Comparison of ENCODE assay signal across 20 mouse cellular contexts in genomic region chr6:118188599-118188998, GRCm38 (mm10). TPM values are rescaled to one million over a fixed set of nuclear protein-coding genes. Genes with fewer than 3 reads are reported as not detected.
DNase-seq lines count a peak whose midpoint lies in the region; ATAC-seq lines count a peak whose summit lies in the region.
"Had no signal": no experiment of that assay in that cellular context is flagged by ENCODE, and none has a peak within 500 bp of the region (broad histone marks: within the 10 kb centered on the region; RNA-seq: fewer than 3 reads in every experiment).

No protein-coding gene starts in this region.

- DNase-seq in liver = peak; percentile 15
- no peak for DNase-seq in liver, embryonic 11.5 days (ENCODE audit: low spot score)
- DNase-seq in testis, postnatal 14 days (ENCODE audit: low spot score) = no peak
- DNase-seq: adrenal gland, adult 8-10 months; adrenal gland, postnatal 36 days; cerebellum, adult 2 months; cerebellum, postnatal 10 days; forebrain, postnatal 0 days; gastrocnemius, postnatal 14 days; heart, adult 11 months had no signal

- no peaks in the 10 kb centered on the region for H3K4me1 ChIP-seq in liver, embryonic 11.5 days (replicated peaks; ENCODE audit: control insufficient read depth, insufficient read depth, low read length)
- H3K4me1 ChIP-seq in intestine, embryonic 15.5 days (replicated peaks) = peaks cover 5% of the 10 kb centered on the region; the same call in 1 of the 2 replicates
- peaks cover 6% of the 10 kb centered on the region; the same call in 1 of the 2 replicates for H3K4me1 ChIP-seq in liver, embryonic 12.5 days
- H3K4me1 ChIP-seq in stomach, embryonic 14.5 days (ENCODE audit: control insufficient read depth, insufficient read depth, low read length) = no peaks in the 10 kb centered on the region
- peaks cover 13% of the 10 kb centered on the region; the same call in 1 of the 2 replicates for H3K4me1 ChIP-seq in kidney, embryonic 15.5 days
- H3K4me1 ChIP-seq: forebrain, embryonic 13.5 days had no signal

- no peak overlapping the region for H3K4me2 ChIP-seq in liver, embryonic 11.5 days
- H3K4me2 ChIP-seq in intestine, embryonic 15.5 days (replicated peaks) = no peak overlapping the region; the same call in 1 of the 2 replicates
- H3K4me2 ChIP-seq in liver, embryonic 12.5 days = no peak overlapping the region
- H3K4me2 ChIP-seq in stomach, embryonic 14.5 days (replicated peaks; ENCODE audit: low read depth, low read length) = no peak overlapping the region
- no peak overlapping the region for H3K4me2 ChIP-seq in kidney, embryonic 15.5 days
- H3K4me2 ChIP-seq: forebrain, embryonic 13.5 days; hindbrain, embryonic 13.5 days had no signal

- H3K4me3 ChIP-seq in liver, embryonic 11.5 days (ENCODE audit: low read depth, low read length) = no peak overlapping the region
- H3K4me3 ChIP-seq in intestine, embryonic 15.5 days (replicated peaks) = no peak overlapping the region
- H3K4me3 ChIP-seq in liver, embryonic 12.5 days = no peak overlapping the region
- no peak overlapping the region for H3K4me3 ChIP-seq in stomach, embryonic 14.5 days (ENCODE audit: low read depth, low read length)
- H3K4me3 ChIP-seq in kidney, embryonic 15.5 days (replicated peaks) = no peak overlapping the region
- H3K4me3 ChIP-seq: embryonic facial prominence, embryonic 10.5 days; forebrain, embryonic 13.5 days; heart, embryonic 10.5 days; hindbrain, embryonic 13.5 days had no signal

- H3K36me3 ChIP-seq in liver, embryonic 11.5 days (ENCODE audit: control insufficient read depth, insufficient read depth, low read length) = no peaks in the 10 kb centered on the region
- no peaks in the 10 kb centered on the region for H3K36me3 ChIP-seq in intestine, embryonic 15.5 days
- H3K36me3 ChIP-seq in liver, embryonic 12.5 days = no peaks in the 10 kb centered on the region
- H3K36me3 ChIP-seq in stomach, embryonic 14.5 days (ENCODE audit: control insufficient read depth, insufficient read depth, low read length) = no peaks in the 10 kb centered on the region
- H3K36me3 ChIP-seq in kidney, embryonic 15.5 days = no peaks in the 10 kb centered on the region
- H3K36me3 ChIP-seq: embryonic facial prominence, embryonic 10.5 days; heart, embryonic 10.5 days; hindbrain, embryonic 13.5 days had no signal

- H3K27me3 ChIP-seq in liver, embryonic 11.5 days (replicated peaks; ENCODE audit: control insufficient read depth, insufficient read depth, low read length) = peaks cover 3% of the 10 kb centered on the region
- H3K27me3 ChIP-seq in intestine, embryonic 15.5 days (replicated peaks) = no peaks in the 10 kb centered on the region; the same call in 1 of the 2 replicates
- H3K27me3 ChIP-seq in liver, embryonic 12.5 days (replicated peaks) = peaks cover 26% of the 10 kb centered on the region
- no peaks in the 10 kb centered on the region for H3K27me3 ChIP-seq in stomach, embryonic 14.5 days (ENCODE audit: control insufficient read depth, insufficient read depth, low read length)
- H3K27me3 ChIP-seq in kidney, embryonic 15.5 days = peaks cover 12% of the 10 kb centered on the region

- WGBS in liver, embryonic 11.5 days = 63% methylated on average over 9 of the region's 9 CpGs
- WGBS in intestine, embryonic 15.5 days = 59% methylated on average over 9 of the region's 9 CpGs
- 59% methylated on average over 9 of the region's 9 CpGs for WGBS in liver, embryonic 12.5 days (ENCODE audit: insufficient replicate concordance)
- WGBS in stomach, embryonic 14.5 days = 68% methylated on average over 9 of the region's 9 CpGs
- WGBS in kidney, embryonic 15.5 days = 72% methylated on average over 9 of the region's 9 CpGs

- ATAC-seq in liver, embryonic 11.5 days (replicated peaks; ENCODE audit: low FRiP score) = no peak
- ATAC-seq in intestine, embryonic 15.5 days = peak; percentile 92
- peak; percentile 46; the same call in 1 of the 2 replicates for ATAC-seq in liver, embryonic 12.5 days
- peak; percentile 70; the same call in 1 of the 2 replicates for ATAC-seq in stomach, embryonic 14.5 days (ENCODE audit: insufficient number of reproducible peaks, insufficient read depth, low FRiP score, low read depth)
- no peak for ATAC-seq in granulocyte monocyte progenitor cell, adult 5-6 weeks (replicated peaks; ENCODE audit: poor library complexity, severe bottlenecking)
- ATAC-seq in kidney, embryonic 15.5 days (replicated peaks; ENCODE audit: low FRiP score) = no peak; the same call in 1 of the 2 replicates
- ATAC-seq: forebrain, embryonic 13.5 days; forebrain, postnatal 0 days had no signal

- no peaks in the 10 kb centered on the region for H3K9me3 ChIP-seq in liver, embryonic 11.5 days (ENCODE audit: control insufficient read depth, low read length)
- no peaks in the 10 kb centered on the region for H3K9me3 ChIP-seq in intestine, embryonic 15.5 days
- H3K9me3 ChIP-seq in liver, embryonic 12.5 days (replicated peaks) = no peaks in the 10 kb centered on the region
- no peaks in the 10 kb centered on the region for H3K9me3 ChIP-seq in stomach, embryonic 14.5 days (ENCODE audit: control insufficient read depth, low read depth, low read length)
- H3K9me3 ChIP-seq in kidney, embryonic 15.5 days (replicated peaks) = no peaks in the 10 kb centered on the region
- H3K9me3 ChIP-seq: embryonic facial prominence, embryonic 10.5 days; forebrain, embryonic 13.5 days; heart, embryonic 10.5 days; hindbrain, embryonic 13.5 days had no signal

- H3K27ac ChIP-seq in liver, embryonic 11.5 days (ENCODE audit: low read depth, low read length) = no peak overlapping the region
- H3K27ac ChIP-seq in intestine, embryonic 15.5 days = peak overlapping the region; percentile 24; the same call in 1 of the 2 replicates
- H3K27ac ChIP-seq in liver, embryonic 12.5 days = no peak overlapping the region
- H3K27ac ChIP-seq in stomach, embryonic 14.5 days (ENCODE audit: low read length) = no peak overlapping the region
- H3K27ac ChIP-seq in kidney, embryonic 15.5 days = no peak overlapping the region
- H3K27ac ChIP-seq: embryonic facial prominence, embryonic 10.5 days; forebrain, embryonic 13.5 days; heart, embryonic 10.5 days; hindbrain, embryonic 13.5 days had no signal

- H3K9ac ChIP-seq in liver, embryonic 11.5 days (ENCODE audit: low read depth, low read length) = no peak overlapping the region
- H3K9ac ChIP-seq in intestine, embryonic 15.5 days = no peak overlapping the region
- H3K9ac ChIP-seq in liver, embryonic 12.5 days = no peak overlapping the region
- no peak overlapping the region for H3K9ac ChIP-seq in stomach, embryonic 14.5 days (replicated peaks; ENCODE audit: low read depth, low read length)
- H3K9ac ChIP-seq in kidney, embryonic 15.5 days = no peak overlapping the region
- H3K9ac ChIP-seq: forebrain, embryonic 13.5 days; forebrain, postnatal 0 days; hindbrain, embryonic 13.5 days had no signal

RNA-seq across cellular contexts. Expression of gene Ret, which starts 8.9 kb away (rescaled TPM):
- 0.91 and 0.95 TPM in 2 replicates for polyA plus RNA-seq in liver, embryonic 11.5 days (2014; fragmentation: Nextera tagmentation; extraction: Ambion mirVana)
- 14.7 and 16.7 TPM in 2 replicates for polyA plus RNA-seq in intestine, embryonic 15.5 days (2015; fragmentation: Nextera tagmentation; extraction: Ambion mirVana)
- polyA plus RNA-seq in liver, embryonic 12.5 days (2016; fragmentation: Nextera tagmentation; extraction: Ambion mirVana) = 0.45 TPM in 1 of 2 replicates, not detected in the other
- polyA plus RNA-seq in stomach, embryonic 14.5 days (2014; fragmentation: Nextera tagmentation; extraction: Ambion mirVana) = 15.0 and 16.0 TPM in 2 replicates
- total RNA-seq in granulocyte monocyte progenitor cell, adult 5-6 weeks (2014; fragmentation: Nextera tagmentation) = not detected in 2 replicates
- total RNA-seq in granulocyte monocyte progenitor cell, adult 5-6 weeks (2017) = not detected in 2 replicates
- 15.3 and 17.6 TPM in 2 replicates for polyA plus RNA-seq in kidney, embryonic 15.5 days (2015; fragmentation: Nextera tagmentation; extraction: Ambion mirVana)
- total RNA-seq: hematopoietic stem cell, adult 5-6 weeks had no signal

RNA-seq across cellular contexts. Expression of gene Csgalnact2, which starts 49.7 kb away (rescaled TPM):
- polyA plus RNA-seq in liver, embryonic 11.5 days (2014; fragmentation: Nextera tagmentation; extraction: Ambion mirVana) = 14.3 and 16.3 TPM in 2 replicates
- 10.4 and 12.1 TPM in 2 replicates for polyA plus RNA-seq in intestine, embryonic 15.5 days (2015; fragmentation: Nextera tagmentation; extraction: Ambion mirVana)
- polyA plus RNA-seq in liver, embryonic 12.5 days (2016; fragmentation: Nextera tagmentation; extraction: Ambion mirVana) = 9.4 and 9.6 TPM in 2 replicates
- 15.1 and 18.5 TPM in 2 replicates for polyA plus RNA-seq in stomach, embryonic 14.5 days (2014; fragmentation: Nextera tagmentation; extraction: Ambion mirVana)
- 117 and 137 TPM in 2 replicates for total RNA-seq in granulocyte monocyte progenitor cell, adult 5-6 weeks (2014; fragmentation: Nextera tagmentation)
- total RNA-seq in granulocyte monocyte progenitor cell, adult 5-6 weeks (2017) = 228 and 243 TPM in 2 replicates
- polyA plus RNA-seq in kidney, embryonic 15.5 days (2015; fragmentation: Nextera tagmentation; extraction: Ambion mirVana) = 16.2 and 16.3 TPM in 2 replicates

Comparison
In these comparisons a context has a peak if more than half of its experiments do, and no peak if none do; other contexts are left out.
1. ATAC-seq: peak in intestine, embryonic 15.5 days (single experiment), liver, embryonic 12.5 days (single experiment) and stomach, embryonic 14.5 days (single experiment); none in liver, embryonic 11.5 days (single experiment), granulocyte monocyte progenitor cell, adult 5-6 weeks (single experiment) and kidney, embryonic 15.5 days (single experiment).